ENCODE assay signal across 12 mouse cellular contexts in the genomic region with DNA sequence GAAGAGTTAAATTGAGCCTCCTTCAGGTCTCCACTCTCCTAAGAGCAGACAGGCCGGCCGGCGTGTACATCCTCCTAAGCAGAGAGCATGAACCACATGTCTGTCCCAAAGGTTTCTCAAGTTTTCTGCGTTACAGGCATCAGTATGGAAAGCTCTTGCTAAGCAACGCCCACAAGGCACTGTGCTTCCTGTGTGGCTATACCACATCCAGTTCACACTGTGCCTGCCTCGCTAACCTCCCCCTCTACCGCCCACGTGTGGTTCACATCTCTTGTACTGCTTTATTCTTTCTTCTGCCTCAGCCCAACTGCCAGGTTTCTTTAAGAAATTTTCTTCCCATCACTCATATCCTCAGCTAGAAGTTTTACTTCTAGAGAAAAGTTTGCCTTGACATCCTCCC.
A peak's percentile ranks its signal among the peaks of the same experiment; 100 is the strongest.
DNase-seq lines count a peak whose midpoint lies in the region; ATAC-seq and TF ChIP-seq lines count a peak whose summit lies in the region.
"Had no signal": no experiment of that assay in that cellular context is flagged by ENCODE, and none has a peak within 500 bp of the region (broad histone marks: within the 10 kb centered on the region; RNA-seq: fewer than 3 reads in every experiment).

No protein-coding gene starts in this region.

- no peaks in the 10 kb centered on the region for H3K4me1 ChIP-seq in stomach, postnatal 0 days (replicated peaks; ENCODE audit: control insufficient read depth, insufficient read depth)
- H3K4me1 ChIP-seq in midbrain, embryonic 14.5 days (ENCODE audit: control insufficient read depth, insufficient read depth, low read length), result no peaks in the 10 kb centered on the region
- no peaks in the 10 kb centered on the region for H3K4me1 ChIP-seq in hindbrain, embryonic 10.5 days (replicated peaks)
- H3K4me1 ChIP-seq: hindbrain, embryonic 12.5 days had no signal

- no peaks in the 10 kb centered on the region for H3K27me3 ChIP-seq in stomach, postnatal 0 days (ENCODE audit: control insufficient read depth, insufficient read depth, low read length)
- no peaks in the 10 kb centered on the region for H3K27me3 ChIP-seq in midbrain, embryonic 14.5 days (ENCODE audit: control insufficient read depth, insufficient read depth, low read length)
- H3K27me3 ChIP-seq in hindbrain, embryonic 10.5 days (ENCODE audit: insufficient read depth, poor library complexity, severe bottlenecking), result no peaks in the 10 kb centered on the region
- H3K27me3 ChIP-seq: hindbrain, embryonic 12.5 days had no signal

- H3K36me3 ChIP-seq in stomach, postnatal 0 days (ENCODE audit: control insufficient read depth, insufficient read depth, low read length), result no peaks in the 10 kb centered on the region
- no peaks in the 10 kb centered on the region for H3K36me3 ChIP-seq in midbrain, embryonic 14.5 days (ENCODE audit: control insufficient read depth, insufficient read depth, low read length)
- H3K36me3 ChIP-seq in hindbrain, embryonic 10.5 days, result no peaks in the 10 kb centered on the region
- H3K36me3 ChIP-seq: hindbrain, embryonic 12.5 days; limb, embryonic 10.5 days had no signal

- H3K27ac ChIP-seq in stomach, postnatal 0 days (replicated peaks), result no peak overlapping the region
- H3K27ac ChIP-seq in midbrain, embryonic 14.5 days (replicated peaks; ENCODE audit: low read depth, low read length), result no peak overlapping the region
- H3K27ac ChIP-seq in hindbrain, embryonic 10.5 days, result no peak overlapping the region
- H3K27ac ChIP-seq: hindbrain, embryonic 12.5 days; limb, embryonic 10.5 days had no signal

- no peak overlapping the region for H3K4me3 ChIP-seq in stomach, postnatal 0 days (ENCODE audit: low read depth, low read length)
- H3K4me3 ChIP-seq in midbrain, embryonic 14.5 days (replicated peaks; ENCODE audit: low read depth, low read length), result no peak overlapping the region
- no peak overlapping the region for H3K4me3 ChIP-seq in hindbrain, embryonic 10.5 days
- H3K4me3 ChIP-seq: hindbrain, embryonic 12.5 days; limb, embryonic 10.5 days had no signal

- H3K4me2 ChIP-seq in stomach, postnatal 0 days (replicated peaks; ENCODE audit: low read depth), result no peak overlapping the region
- no peak overlapping the region for H3K4me2 ChIP-seq in midbrain, embryonic 14.5 days (ENCODE audit: low read length)
- H3K4me2 ChIP-seq: hindbrain, embryonic 12.5 days; lung, embryonic 14.5 days had no signal

- H3K9ac ChIP-seq in stomach, postnatal 0 days (ENCODE audit: low read length), result no peak overlapping the region
- no peak overlapping the region for H3K9ac ChIP-seq in midbrain, embryonic 14.5 days (replicated peaks; ENCODE audit: low read length)
- H3K9ac ChIP-seq: hindbrain, embryonic 12.5 days; lung, embryonic 14.5 days had no signal

- no peak for TF ChIP-seq CTCF in stomach, postnatal 0 days (IDR thresholded peaks at IDR 0.05; ENCODE audit: low read depth)

- peak; percentile 47 for DNase-seq in 416B (ENCODE audit: low read depth)
- peak; percentile 82 for DNase-seq in CD4-positive helper T cell, adult 2 months (ENCODE audit: low read depth, low spot score)
- peak; percentile 4 to 5 for DNase-seq in frontal cortex, postnatal 14 days (ENCODE audit: low spot score in 2 of 2)
- DNase-seq in right cerebral cortex, adult 2 months (ENCODE audit: low spot score in 2 of 2), result peak; percentile 46 to 57
- no peak for DNase-seq in stomach, postnatal 0 days (ENCODE audit: low spot score)
- DNase-seq in kidney, postnatal 36 days, result no peak
- no peak for DNase-seq in midbrain, embryonic 14.5 days
- DNase-seq in hindbrain, embryonic 10.5 days (ENCODE audit: low spot score), result no peak
- DNase-seq: lung, embryonic 14.5 days had no signal

- TF ChIP-seq EP300 in stomach, postnatal 0 days (optimal IDR thresholded peaks at IDR 0.05), result no peak

- WGBS in stomach, postnatal 0 days, result 73% methylated on average over 8 of the region's 8 CpGs
- 78% methylated on average over 8 of the region's 8 CpGs for WGBS in midbrain, embryonic 14.5 days
- 74% methylated on average over 8 of the region's 8 CpGs for WGBS in hindbrain, embryonic 10.5 days

- H3K9me3 ChIP-seq in stomach, postnatal 0 days (ENCODE audit: control insufficient read depth, low read length), result no peaks in the 10 kb centered on the region
- no peaks in the 10 kb centered on the region for H3K9me3 ChIP-seq in midbrain, embryonic 14.5 days (ENCODE audit: control insufficient read depth, low read length)
- H3K9me3 ChIP-seq in hindbrain, embryonic 10.5 days, result no peaks in the 10 kb centered on the region
- H3K9me3 ChIP-seq: hindbrain, embryonic 12.5 days; limb, embryonic 10.5 days had no signal

- no peak for ATAC-seq in stomach, postnatal 0 days (ENCODE audit: low FRiP score, low TSS enrichment)
- ATAC-seq in midbrain, embryonic 14.5 days (ENCODE audit: low FRiP score, low TSS enrichment), result no peak
- ATAC-seq: Patski had no signal

Comparison
In these comparisons a context has a peak if more than half of its experiments do, and no peak if none do; other contexts are left out.
1. DNase-seq: peak in 416B (single experiment), CD4-positive helper T cell, adult 2 months (single experiment), frontal cortex, postnatal 14 days (2 of 2) and right cerebral cortex, adult 2 months (2 of 2); none in stomach, postnatal 0 days (single experiment), kidney, postnatal 36 days (0 of 2), midbrain, embryonic 14.5 days (single experiment) and hindbrain, embryonic 10.5 days (single experiment).